Mouse (Mus musculus) erythroblast, embryonic 14.5 days (primary cell): ENCODE measurements around the gene Vdr.

Experiments used
- GATA1 ChIP-seq: IDR thresholded peaks from 2 replicates; pipeline ENCODE4 v1.6.1; 2012; ENCODE audit warnings: low read length, inconsistent platforms, mixed read lengths
- TAL1 ChIP-seq: IDR thresholded peaks from 3 replicates; pipeline ENCODE4 v1.6.1; 2012; ENCODE audit warnings: low read length, inconsistent platforms, mixed read lengths

DNA sequence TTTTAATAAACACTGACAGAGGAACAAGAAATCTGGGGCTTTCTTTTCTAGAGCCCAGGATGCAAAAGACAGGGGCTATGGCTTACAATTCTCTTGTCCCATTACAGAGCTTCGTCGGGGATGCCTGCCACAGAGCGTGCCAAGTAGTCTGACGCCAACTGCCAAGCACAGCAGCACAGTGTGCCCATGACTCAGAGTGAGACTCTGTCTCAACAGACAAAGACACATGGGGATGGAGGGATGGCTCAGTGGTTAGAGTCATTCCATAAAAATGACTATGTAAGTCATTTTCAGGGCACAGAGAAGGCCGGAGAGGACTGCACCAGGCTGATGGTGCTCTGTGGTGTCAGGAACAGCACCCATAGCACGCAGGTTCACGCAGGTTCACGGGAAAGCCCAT lies 38.3 kb downstream of the Vdr start:
- TF ChIP-seq GATA1 (no peak), TAL1 (no peak)
